Mouse (Mus musculus) c-Kit-negative CD71-positive TER-119-positive erythroid progenitor cells, embryonic 14.5 days (primary cell): ENCODE results near the gene Bend7.

Source experiments
- DNase-seq: peaks from one replicate; pipeline ENCODE4 v3.0.0-alpha.2; 2013; ENCODE audit warnings: low read depth, low spot score

Bend7 gene

DNA sequence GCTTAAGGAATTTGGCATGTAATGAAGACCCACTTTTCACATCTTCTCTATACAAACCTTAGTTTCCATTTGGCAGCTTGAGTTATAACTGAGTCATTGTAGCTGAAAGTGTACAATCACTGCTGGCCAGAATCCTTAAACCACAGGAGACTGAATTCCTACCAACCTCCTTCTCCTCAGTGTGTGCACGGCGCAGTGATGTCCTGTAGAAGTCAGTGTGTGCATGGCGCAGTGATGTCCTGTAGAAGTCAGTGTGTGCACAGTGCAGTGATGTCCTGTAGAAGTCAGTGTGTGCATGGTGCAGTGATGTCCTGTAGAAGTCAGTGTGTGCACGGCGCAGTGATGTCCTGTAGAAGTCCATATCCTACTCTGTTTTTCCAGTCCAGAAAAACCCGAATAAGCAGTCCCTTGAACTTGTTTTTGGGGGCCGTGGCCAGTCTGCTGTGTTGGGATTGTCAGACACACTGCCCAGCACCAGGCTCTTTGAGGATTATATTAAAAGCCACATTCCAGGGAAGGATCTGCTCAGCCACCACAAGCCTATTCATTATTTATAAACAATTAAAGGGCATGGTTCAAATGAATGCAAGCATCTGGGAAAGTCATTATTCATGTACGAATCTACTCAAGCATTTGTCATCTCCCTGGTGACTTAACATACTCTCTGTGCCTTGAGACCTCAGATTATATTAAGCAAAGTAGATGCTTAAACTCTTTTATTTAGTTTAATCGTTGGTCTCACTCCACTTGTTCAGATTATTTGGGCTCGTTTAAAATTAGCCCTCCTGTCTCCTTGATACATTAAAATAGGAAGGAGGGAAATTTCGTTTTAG lies 65.4 kb downstream of the Bend7 start:
- DNase-seq: no peak

DNA sequence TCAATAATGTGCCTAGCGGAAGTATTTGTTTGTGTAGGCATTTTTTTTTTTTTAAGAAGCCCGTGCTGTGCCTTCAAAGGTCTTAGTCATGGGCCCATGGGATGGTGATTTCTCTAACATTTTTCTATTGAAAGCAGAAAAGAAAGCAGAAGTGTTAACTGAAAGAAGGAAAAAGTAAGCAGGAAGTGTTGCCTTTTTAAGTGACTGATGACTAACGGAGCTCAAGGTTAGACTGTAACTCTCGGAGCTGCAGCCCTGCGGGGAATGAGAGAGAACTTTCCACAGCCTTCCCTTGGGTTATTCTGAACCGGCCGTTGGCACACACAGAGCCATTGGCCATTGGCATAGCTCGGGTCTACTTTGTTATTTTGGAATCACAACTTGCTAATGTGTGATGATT lies 66.4 kb downstream of the Bend7 start:
- DNase-seq: no peak

DNA sequence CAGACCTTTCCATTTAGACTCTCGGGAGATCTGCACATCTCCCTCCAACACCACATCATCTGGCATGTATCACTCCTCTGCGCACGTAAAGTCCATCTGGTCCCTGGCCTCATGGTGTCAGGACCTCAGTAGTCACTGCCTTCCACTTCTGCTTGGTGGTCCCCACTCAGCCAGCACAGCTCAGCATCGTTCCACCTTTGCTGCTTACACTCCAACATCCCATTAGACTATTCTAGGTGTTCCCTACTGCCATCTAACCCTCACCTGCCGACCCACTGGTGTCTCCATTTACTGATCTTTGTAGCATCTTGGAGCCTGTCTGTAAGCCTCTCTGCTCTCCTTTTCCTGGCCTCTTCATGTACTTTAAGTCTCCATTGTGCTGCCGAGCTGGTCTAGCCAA lies 67.4 kb downstream of the Bend7 start:
- DNase-seq: no peak

DNA sequence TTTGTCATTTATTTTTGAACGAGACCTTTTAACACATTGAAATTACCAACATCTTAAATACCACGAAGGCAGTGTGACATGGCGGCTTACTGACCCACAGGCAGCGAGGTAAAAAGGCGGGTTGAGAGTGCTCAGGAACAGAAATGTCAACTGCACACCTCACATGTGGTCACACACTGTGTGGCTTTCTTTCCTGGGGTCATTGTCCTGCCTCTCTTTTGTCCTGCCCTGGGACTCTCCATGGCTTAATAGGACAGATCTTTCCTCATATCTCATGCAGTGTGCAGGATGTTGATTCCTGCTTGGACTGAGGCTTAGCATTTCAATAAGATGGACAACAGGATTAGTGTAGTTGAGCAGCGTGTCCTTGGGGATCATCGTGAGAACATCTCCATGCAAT lies 69.6 kb downstream of the Bend7 start:
- DNase-seq: no peak

DNA sequence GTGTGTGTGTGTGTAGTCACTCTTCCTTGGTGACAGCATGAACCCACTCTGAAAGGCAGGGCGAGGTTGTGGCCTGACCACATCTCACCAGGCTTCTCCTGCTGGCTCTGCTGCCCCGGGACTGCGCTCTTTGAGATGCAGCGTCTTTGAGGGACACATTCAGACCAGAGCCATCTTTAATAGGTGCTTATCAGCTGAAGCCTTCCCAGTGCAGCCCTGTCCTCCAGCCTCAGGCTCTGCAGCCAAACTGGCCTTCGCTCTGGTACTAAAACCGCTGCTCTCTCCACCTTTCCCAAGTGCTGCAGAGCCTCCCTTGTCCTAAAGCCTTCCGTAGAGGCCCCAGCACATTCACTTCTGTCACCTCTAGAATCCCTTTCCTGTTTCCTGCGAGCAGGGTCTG lies 74.0 kb downstream of the Bend7 start:
- no peak for DNase-seq

DNA sequence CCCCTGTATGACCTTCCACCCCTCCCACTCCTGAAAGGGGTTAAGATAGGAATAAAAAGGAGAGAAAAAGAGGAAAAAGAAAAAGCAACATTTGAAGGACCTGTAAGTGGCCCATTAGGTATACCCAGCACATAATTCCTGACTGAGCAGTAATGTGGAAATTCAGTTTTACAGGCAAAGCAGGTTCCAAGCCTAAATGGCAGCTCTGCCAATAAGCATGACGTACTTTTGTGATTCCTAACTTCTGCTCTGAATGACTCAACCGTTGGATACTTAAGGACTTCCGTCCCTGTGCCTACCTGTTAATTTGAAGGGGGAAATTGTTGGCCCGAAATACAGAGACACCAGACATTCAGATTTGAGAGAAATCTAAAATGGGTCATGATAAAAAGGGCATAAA lies 74.9 kb downstream of the Bend7 start:
- no peak for DNase-seq

DNA sequence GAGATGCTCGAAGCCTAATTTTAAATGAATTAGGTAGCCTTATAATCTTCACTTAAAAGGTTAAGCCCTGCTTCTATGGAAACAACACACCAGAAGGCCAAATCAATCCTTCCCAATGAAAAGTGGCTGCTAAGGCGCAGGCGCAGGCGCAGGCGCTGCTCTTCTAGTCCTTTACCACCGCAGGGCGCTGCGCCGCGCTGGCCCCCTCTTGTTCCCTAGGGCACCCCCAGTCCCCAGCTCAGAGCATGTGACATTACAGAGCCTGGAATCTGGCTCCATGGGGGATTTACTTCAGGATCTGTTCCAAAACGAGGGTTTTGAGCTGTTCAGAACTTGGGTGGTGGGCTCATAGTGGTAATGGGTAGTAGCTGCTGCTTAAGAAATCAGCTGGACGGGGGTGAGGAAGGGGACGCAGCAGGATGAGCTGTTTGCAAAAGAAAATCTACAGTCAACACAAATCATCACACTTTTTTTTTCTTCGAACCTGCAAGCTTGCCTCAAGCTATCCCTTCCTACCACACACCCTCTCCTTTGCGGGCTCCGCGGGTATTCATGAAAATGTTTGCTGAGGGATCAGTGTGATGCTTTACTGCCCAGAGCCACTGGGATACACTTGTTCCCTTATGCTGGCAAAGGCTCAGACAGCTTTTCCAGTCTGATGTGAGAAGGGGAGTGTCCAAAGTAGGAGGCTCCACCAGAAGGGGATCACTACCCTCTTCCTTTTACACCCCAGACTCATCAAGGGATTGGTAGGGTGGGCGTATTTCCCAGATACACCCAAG lies 85.0 kb downstream of the Bend7 start:
- no peak for DNase-seq

DNA sequence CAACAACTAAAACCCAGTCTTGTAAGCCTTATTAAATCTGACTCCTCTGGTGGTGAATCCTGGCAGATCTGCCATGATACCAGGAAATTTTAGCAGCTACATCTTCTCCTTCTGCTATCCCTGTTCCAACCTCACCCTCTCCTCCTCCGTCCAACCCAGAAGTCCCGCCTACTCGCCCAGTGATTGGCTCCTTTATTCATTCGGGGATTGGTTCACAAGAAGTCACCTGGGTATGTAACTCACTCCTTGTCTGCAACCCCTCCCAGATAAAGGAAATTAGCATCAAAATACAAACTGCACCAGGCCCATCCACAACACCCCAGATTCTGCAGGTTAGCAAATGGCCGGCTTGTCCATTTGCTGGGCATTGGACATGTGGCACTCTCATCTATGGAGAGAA lies 98.7 kb downstream of the Bend7 start:
- no peak for DNase-seq

DNA sequence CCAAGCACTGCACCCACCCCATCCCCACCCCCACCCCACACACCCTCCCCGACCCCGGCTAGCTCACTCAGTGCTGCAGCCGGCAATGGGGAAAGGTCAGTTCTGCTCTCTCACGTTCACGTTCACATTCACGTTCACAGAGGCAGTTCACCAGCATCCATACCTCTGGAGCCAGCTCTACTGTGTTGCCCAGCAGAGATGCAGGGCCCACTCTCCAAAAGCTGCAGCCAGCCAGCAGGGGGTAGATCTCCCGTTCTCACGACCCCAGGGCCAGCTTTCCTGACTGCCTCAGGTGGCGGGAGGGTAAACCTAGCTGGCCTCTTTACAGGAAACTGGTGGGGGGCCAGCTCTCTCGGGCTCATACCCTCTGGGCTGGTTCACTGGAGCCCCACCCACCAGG lies 100.0 kb downstream of the Bend7 start:
- DNase-seq: no peak

DNA sequence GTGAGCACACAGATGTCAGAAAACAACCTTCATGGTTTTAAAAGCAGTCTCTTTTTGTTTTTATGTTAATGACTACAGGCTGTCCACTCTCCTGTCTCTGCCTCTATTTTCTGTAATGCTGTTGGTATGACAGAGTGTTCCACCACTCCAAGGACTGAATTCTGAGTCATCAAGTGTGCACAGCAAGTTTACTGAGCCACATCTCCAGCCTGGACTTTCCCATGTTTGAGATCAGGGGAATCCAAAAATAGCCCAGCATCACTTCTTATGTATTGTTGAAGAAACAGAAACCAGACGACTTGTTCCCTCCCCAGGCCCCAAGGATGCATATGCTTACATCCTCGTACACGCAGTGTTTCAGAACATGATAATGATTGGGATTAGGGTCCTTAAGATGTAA lies 102.6 kb downstream of the Bend7 start:
- no peak for DNase-seq

DNA sequence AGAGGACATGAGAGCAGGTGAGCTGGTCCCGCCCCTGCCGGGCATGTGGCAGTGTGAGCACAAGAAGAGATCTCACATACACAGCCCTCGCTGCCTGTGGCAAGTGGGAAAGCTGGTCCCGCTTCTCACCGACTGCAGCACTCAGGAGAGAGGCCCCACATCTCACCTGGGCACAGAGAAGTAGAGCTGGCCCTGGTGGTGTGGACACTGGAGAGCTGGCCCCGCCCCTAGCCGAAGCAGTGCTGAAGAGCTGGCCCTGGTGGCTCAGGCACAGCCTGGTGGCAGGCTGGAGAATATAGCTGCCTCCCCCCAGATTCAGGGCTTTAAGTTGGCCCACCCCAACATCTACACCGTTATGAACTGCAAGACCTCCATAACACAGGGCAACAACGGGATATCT lies 106.4 kb downstream of the Bend7 start:
- DNase-seq: no peak

DNA sequence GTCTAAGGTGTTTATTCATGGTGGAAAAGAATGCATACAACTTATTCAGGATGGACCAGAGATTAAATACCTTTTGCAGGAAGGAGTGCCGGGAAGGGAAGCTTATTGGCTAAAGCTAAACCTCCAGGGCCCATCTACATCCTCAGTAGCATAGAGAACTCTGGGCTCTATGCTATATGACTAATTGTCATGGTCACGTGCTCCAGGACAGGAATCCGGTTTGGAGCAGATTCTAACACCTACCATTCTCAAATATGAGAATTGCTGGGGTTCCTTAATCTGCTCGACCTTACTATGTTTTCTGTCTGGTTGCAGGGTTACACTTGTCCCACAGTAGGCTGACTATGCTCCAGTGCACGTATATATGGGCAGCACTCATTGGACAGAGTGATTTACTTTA lies 110.4 kb downstream of the Bend7 start:
- no peak for DNase-seq

DNA sequence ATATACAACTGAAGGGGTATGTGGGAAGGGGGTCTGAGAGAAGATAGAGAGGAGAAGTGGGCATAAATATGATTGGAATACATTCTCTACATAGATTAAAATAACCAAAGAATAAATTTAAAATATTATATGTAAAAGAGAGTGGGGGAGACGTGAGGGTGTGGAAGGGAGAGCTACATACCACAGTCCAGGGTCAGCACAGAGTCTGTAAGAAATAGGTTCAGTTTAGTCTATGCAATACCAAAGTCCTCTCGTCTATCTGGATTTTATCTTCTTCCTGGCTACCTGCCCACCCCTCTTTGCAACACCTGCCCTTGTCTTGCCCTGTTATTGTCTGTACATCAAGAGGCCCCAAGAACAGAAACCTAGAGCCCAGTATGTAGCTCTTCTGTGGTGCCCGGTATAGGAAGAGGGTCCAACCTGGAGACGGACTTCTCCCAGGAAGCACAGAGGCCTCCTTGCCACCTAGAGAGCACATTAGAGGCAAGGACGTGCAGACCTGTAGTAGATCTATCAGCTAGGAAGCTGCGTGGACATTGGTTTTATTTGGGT lies 110.9 kb downstream of the Bend7 start:
- DNase-seq: no peak

DNA sequence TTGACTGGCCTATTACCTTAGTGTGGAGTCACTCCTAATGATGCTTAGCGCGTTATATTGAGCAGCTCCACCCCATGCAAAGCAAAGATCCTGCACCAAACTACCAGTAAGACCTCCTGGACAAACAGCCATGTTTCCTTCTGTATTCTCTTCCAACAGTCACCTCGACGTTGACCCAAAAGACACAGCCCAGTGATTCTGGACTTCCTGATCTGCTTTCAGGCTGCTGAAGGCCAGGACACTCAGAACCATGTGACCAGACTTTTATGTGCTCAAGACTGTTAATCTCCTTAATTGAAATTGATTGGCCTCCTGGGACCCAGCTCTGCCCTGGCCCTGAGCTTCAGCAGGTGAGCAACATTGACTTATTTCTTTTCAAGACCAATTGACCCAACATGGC lies 111.4 kb downstream of the Bend7 start:
- no peak for DNase-seq

DNA sequence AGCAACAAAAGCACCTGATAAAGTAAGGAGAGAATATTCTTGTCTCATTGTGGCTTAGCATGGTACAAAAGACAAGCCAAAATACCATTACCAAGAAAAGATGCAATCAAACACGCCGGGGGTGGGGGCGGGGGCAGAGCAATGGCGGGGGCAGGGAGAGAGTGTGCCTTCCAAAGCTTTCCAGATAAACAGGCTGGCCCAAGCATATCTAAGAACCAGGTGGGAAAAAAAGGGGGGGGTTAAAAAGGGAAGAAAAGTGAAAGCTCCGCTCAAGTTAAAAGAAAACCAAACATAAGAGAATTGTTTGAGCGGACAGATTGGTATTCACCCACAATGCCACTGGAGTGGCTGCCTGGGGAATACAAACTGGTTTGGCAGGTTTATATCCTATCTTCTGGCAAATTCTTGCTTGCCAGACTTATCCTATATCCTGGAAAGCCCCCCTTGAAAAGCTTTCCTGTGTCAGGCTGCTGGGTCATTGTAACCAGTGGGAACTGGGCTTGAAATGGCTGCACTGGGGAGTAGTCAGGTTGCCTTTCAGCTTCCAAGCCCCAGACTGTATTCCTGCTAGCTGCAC lies 111.9 kb downstream of the Bend7 start:
- no peak for DNase-seq

DNA sequence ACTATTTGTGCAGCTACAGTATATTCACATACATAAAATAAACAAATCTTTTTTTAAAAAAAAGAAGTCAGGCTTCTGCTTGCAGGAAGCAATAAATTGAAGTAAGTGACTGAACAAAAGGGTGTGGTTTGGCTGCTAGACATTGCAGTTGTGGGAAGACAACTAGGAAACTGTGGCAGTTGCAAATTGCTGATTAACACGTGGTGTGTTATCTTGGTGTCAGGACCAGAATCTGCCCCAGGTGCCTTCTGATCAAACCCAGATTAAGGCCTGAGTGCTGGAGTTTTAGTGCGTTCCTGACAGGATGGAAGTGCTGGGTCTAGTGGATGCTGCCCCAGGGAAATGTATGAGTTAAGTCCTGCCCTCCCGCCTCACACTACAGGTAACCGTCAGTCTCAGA lies 113.9 kb downstream of the Bend7 start:
- no peak for DNase-seq

DNA sequence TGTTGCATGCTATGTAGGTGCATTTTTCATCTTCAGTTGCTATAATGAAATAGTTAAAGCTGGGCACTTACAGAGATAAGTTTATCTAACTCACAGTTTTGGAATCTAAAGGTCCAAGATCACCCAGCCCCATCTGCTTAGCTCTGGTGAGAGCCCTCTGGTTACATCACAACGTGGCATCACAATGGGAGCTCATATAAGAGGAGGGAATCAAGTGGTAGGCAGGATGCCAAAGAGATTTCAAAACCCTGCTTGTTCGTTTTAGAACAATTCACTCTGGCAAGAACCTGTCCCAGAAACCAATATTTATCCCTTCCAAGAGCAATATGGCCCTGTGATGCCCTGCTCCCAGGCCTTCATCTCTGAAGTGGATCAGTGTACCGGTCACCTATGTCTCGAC lies 114.5 kb downstream of the Bend7 start:
- DNase-seq: no peak

DNA sequence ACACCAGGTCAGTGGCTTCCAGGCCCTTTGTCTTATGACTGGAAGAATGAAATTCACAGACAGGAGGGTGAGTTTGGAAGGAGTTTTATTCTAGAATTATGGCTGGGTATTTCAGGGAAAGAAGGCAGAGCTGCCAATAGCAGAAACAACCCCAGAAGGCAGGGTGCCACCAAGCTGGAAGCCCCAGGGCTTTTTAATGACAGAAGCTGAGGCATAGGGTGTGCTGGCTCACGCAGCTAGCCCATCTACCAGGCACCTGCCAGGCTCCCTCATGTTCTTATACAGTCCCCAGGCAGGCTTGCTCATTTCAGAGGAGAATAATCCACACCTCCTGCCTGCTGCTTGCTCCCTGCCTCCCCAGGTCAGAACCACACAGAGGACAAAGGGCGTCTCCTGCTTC lies 131.8 kb downstream of the Bend7 start:
- no peak for DNase-seq
